8 mouse cellular contexts compared by ENCODE assay signal in genomic region chr4:57141908-57142361, GRCm38 (mm10). TPM values are rescaled to one million over a fixed set of nuclear protein-coding genes. Genes with fewer than 3 reads are reported as not detected.
A peak's percentile ranks its signal among the peaks of the same experiment; 100 is the strongest.
DNase-seq lines count a peak whose midpoint lies in the region; ATAC-seq lines count a peak whose summit lies in the region.

No protein-coding gene starts in this region.

- peak overlapping the region; percentile 7; the same call in 1 of the 2 replicates for H3K9ac ChIP-seq in heart, embryonic 15.5 days

- no peak overlapping the region for H3K27ac ChIP-seq in heart, embryonic 15.5 days
- 0 out of 2 replicates have a peak overlapping the region, but pooled peaks have one; percentile 88 for H3K27ac ChIP-seq in limb, embryonic 10.5 days

- ATAC-seq in cerebellum, adult (ENCODE audit: insufficient number of reproducible peaks, low FRiP score, low TSS enrichment): no peak; the same call in 1 of the 2 replicates
- no peak for ATAC-seq in heart, embryonic 15.5 days (replicated peaks; ENCODE audit: insufficient number of reproducible peaks, insufficient read depth, low FRiP score, low read depth)

- peak overlapping the region; percentile 70 for H3K4me3 ChIP-seq in heart, embryonic 15.5 days
- H3K4me3 ChIP-seq in limb, embryonic 10.5 days: peak overlapping the region; percentile 76

- no peaks in the 10 kb centered on the region for H3K9me3 ChIP-seq in heart, embryonic 15.5 days (replicated peaks)
- H3K9me3 ChIP-seq in limb, embryonic 10.5 days (replicated peaks): no peaks in the 10 kb centered on the region

- peak; percentile 82 for DNase-seq in cerebellum, adult 11 months
- DNase-seq in spleen, postnatal 4 days (ENCODE audit: low spot score in 2 of 2): peak; percentile 16 to 64
- no peak for DNase-seq in spleen, postnatal 36 days (ENCODE audit: low spot score in 2 of 2)
- DNase-seq in limb, embryonic 10.5 days (ENCODE audit: low spot score): peak; percentile 59
- peak; percentile 65 for DNase-seq in neural tube, embryonic 10.5 days (ENCODE audit: extremely low spot score, low spot score)
- DNase-seq in frontal cortex, postnatal 14 days (ENCODE audit: low spot score in 2 of 2): no peak

- no peaks in the 10 kb centered on the region for H3K36me3 ChIP-seq in heart, embryonic 15.5 days
- H3K36me3 ChIP-seq in limb, embryonic 10.5 days: no peaks in the 10 kb centered on the region

- H3K4me2 ChIP-seq in heart, embryonic 15.5 days: peak overlapping the region; percentile 99

- H3K4me1 ChIP-seq in heart, embryonic 15.5 days (replicated peaks): peaks cover 21% of the 10 kb centered on the region
- H3K4me1 ChIP-seq in limb, embryonic 10.5 days: peaks cover 46% of the 10 kb centered on the region

- whole genome bisulfite sequencing in heart, embryonic 15.5 days: 9% methylated on average over 26 of the region's 26 CpGs
- WGBS in limb, embryonic 10.5 days: 6% methylated on average over 26 of the region's 26 CpGs

- H3K27me3 ChIP-seq in heart, embryonic 15.5 days: peaks cover 64% of the 10 kb centered on the region
- peaks cover 53% of the 10 kb centered on the region for H3K27me3 ChIP-seq in limb, embryonic 10.5 days (ENCODE audit: low read depth, poor library complexity, severe bottlenecking)

RNA-seq across cellular contexts. Expression of gene Epb41l4b, which starts 1.3 kb away (rescaled TPM):
- 0.31 and 1.1 TPM in 2 replicates for polyA plus RNA-seq in heart, embryonic 15.5 days (2015; fragmentation: Nextera tagmentation; extraction: Ambion mirVana)
- polyA plus RNA-seq in limb, embryonic 10.5 days (2016; fragmentation: Nextera tagmentation; extraction: Ambion mirVana): 1.1 and 1.6 TPM in 2 replicates

Comparison
In these comparisons a context has a peak if more than half of its experiments do, and no peak if none do; other contexts are left out.
1. DNase-seq: peak in cerebellum, adult 11 months (single experiment), spleen, postnatal 4 days (2 of 2), limb, embryonic 10.5 days (single experiment) and neural tube, embryonic 10.5 days (single experiment); none in spleen, postnatal 36 days (0 of 2) and frontal cortex, postnatal 14 days (0 of 2).